Mouse (Mus musculus): ENCODE results near the gene Rhov. TPM values are rescaled to one million over a fixed set of nuclear protein-coding genes. Genes with fewer than 3 reads are reported as not detected.

The Rhov gene
- total RNA-seq (2014; rRNA removed; ENCODE audit: low replicate concordance) (3.4 TPM in 1 of 2 replicates, not detected in the other), polyA plus RNA-seq (2015; fragmentation: Nextera tagmentation; extraction: Ambion mirVana) (0.19 TPM in 1 of 2 replicates, not detected in the other)

GRCm38 (mm10) chr2:119270643-119271331 lies at the start of gene Rhov:
Gene Rhov (minus strand): TSS chr2:119271272.
- WGBS = 2% methylated on average over 48 of the region's 49 CpGs
- Histone ChIP-seq H3K4me2 (ENCODE audit: low read depth, low read length) (peak within 1 kb of the TSS; percentile 96), H3K4me1 (ENCODE audit: control insufficient read depth, insufficient read depth) (peaks cover 6% of the 10 kb centered on the region; the same call in 1 of the 2 replicates), H3K9me3 (replicated peaks; ENCODE audit: control insufficient read depth, low read length) (no peaks in the 10 kb centered on the region), H3K4me3 (ENCODE audit: low read depth, low read length) (peak within 1 kb of the TSS; percentile 60), H3K9ac (replicated peaks; ENCODE audit: low read depth, low read length) (peak within 1 kb of the TSS; percentile 57; the same call in 1 of the 2 replicates), H3K36me3 (replicated peaks; ENCODE audit: control insufficient read depth, insufficient read depth, low read length) (no peaks in the 10 kb centered on the region), H3K27me3 (ENCODE audit: control insufficient read depth, insufficient read depth, low read length) (peaks cover 20% of the 10 kb centered on the region; the same call in 1 of the 2 replicates), H3K27ac (ENCODE audit: low read depth) (no peak within 1 kb of the TSS)
- TF ChIP-seq CTCF (IDR thresholded peaks at IDR 0.05; ENCODE audit: low read depth) (0 out of 2 replicates have a peak, but pooled peaks have one; percentile 7), EP300 (IDR thresholded peaks at IDR 0.05; ENCODE audit: low read depth) (no peak)
- peak; percentile 30 for DNase-seq (ENCODE audit: low spot score)
- ATAC-seq (ENCODE audit: insufficient read depth, low read depth) = peak; percentile 67

GRCm38 (mm10) chr2:119320571-119320970 lies 49.5 kb upstream of the Rhov start:
- peaks cover 27% of the 10 kb centered on the region; the same call in 1 of the 2 replicates for H3K4me1 ChIP-seq (ENCODE audit: control insufficient read depth, insufficient read depth)
- 0 out of 2 replicates have a peak, but pooled peaks have one; percentile 8 for ATAC-seq (ENCODE audit: insufficient read depth, low read depth)
- H3K36me3 ChIP-seq (replicated peaks; ENCODE audit: control insufficient read depth, insufficient read depth, low read length) = no peaks in the 10 kb centered on the region
- H3K4me3 ChIP-seq (ENCODE audit: low read depth, low read length) = no peak overlapping the region
- H3K9ac ChIP-seq (replicated peaks; ENCODE audit: low read depth, low read length) = no peak overlapping the region
- TF ChIP-seq EP300 (IDR thresholded peaks at IDR 0.05; ENCODE audit: low read depth) = no peak
- 27% methylated on average over 8 of the region's 8 CpGs for WGBS
- no peak overlapping the region for H3K4me2 ChIP-seq (ENCODE audit: low read depth, low read length)
- no peak for DNase-seq (ENCODE audit: low spot score)
- peaks cover 45% of the 10 kb centered on the region for H3K27me3 ChIP-seq (ENCODE audit: control insufficient read depth, insufficient read depth, low read length)
- no peaks in the 10 kb centered on the region for H3K9me3 ChIP-seq (replicated peaks; ENCODE audit: control insufficient read depth, low read length)
- H3K27ac ChIP-seq (ENCODE audit: low read depth) = peak overlapping the region; percentile 2; the same call in 1 of the 2 replicates

- H3K4me3 ChIP-seq (ENCODE audit: low read depth, low read length) = no peak overlapping the region
- TF ChIP-seq CTCF (IDR thresholded peaks at IDR 0.05; ENCODE audit: low read depth) (no peak), EP300 (IDR thresholded peaks at IDR 0.05; ENCODE audit: low read depth) (no peak)
- ATAC-seq (ENCODE audit: insufficient read depth, low read depth) = no peak
- H3K9ac ChIP-seq (replicated peaks; ENCODE audit: low read depth, low read length) = no peak overlapping the region
- H3K9me3 ChIP-seq (replicated peaks; ENCODE audit: control insufficient read depth, low read length) = no peaks in the 10 kb centered on the region
- H3K27me3 ChIP-seq (ENCODE audit: control insufficient read depth, insufficient read depth, low read length) = peaks cover 22% of the 10 kb centered on the region
- peaks cover 18% of the 10 kb centered on the region; the same call in 1 of the 2 replicates for H3K4me1 ChIP-seq (ENCODE audit: control insufficient read depth, insufficient read depth)
- no peak for DNase-seq (ENCODE audit: low spot score)
- H3K27ac ChIP-seq (ENCODE audit: low read depth) = peak overlapping the region; percentile 43; the same call in 1 of the 2 replicates
- no peak overlapping the region for H3K4me2 ChIP-seq (ENCODE audit: low read depth, low read length)
- WGBS = 61% methylated on average over 3 of the region's 3 CpGs
- no peaks in the 10 kb centered on the region for H3K36me3 ChIP-seq (replicated peaks; ENCODE audit: control insufficient read depth, insufficient read depth, low read length)
Measured at GRCm38 (mm10) chr2:119318043-119318710, 47.1 kb upstream of the Rhov start.

- no peak overlapping the region for H3K9ac ChIP-seq (replicated peaks; ENCODE audit: low read depth, low read length)
- H3K27me3 ChIP-seq (ENCODE audit: control insufficient read depth, insufficient read depth, low read length) = no peaks in the 10 kb centered on the region
- ATAC-seq (ENCODE audit: insufficient read depth, low read depth) = peak; percentile 10; the same call in 1 of the 2 replicates
- no peak for DNase-seq (ENCODE audit: low spot score)
- peak overlapping the region; percentile 68 for H3K27ac ChIP-seq (ENCODE audit: low read depth)
- 59% methylated on average over 12 of the region's 12 CpGs for WGBS
- no peak overlapping the region for H3K4me3 ChIP-seq (ENCODE audit: low read depth, low read length)
- H3K4me1 ChIP-seq (ENCODE audit: control insufficient read depth, insufficient read depth) = no peaks in the 10 kb centered on the region
- TF ChIP-seq CTCF (IDR thresholded peaks at IDR 0.05; ENCODE audit: low read depth) (no peak), EP300 (IDR thresholded peaks at IDR 0.05; ENCODE audit: low read depth) (no peak)
- H3K4me2 ChIP-seq (ENCODE audit: low read depth, low read length) = no peak overlapping the region
- H3K36me3 ChIP-seq (replicated peaks; ENCODE audit: control insufficient read depth, insufficient read depth, low read length) = no peaks in the 10 kb centered on the region
- H3K9me3 ChIP-seq (replicated peaks; ENCODE audit: control insufficient read depth, low read length) = no peaks in the 10 kb centered on the region
Measured at GRCm38 (mm10) chr2:119314742-119315310, 43.8 kb upstream of the Rhov start.

GRCm38 (mm10) chr2:119313780-119314479 lies 42.9 kb upstream of the Rhov start:
- no peaks in the 10 kb centered on the region for H3K9me3 ChIP-seq (replicated peaks; ENCODE audit: control insufficient read depth, low read length)
- no peak for TF ChIP-seq EP300 (IDR thresholded peaks at IDR 0.05; ENCODE audit: low read depth)
- no peak for TF ChIP-seq CTCF (IDR thresholded peaks at IDR 0.05; ENCODE audit: low read depth)
- H3K4me3 ChIP-seq (ENCODE audit: low read depth, low read length) = no peak overlapping the region
- no peak overlapping the region for H3K9ac ChIP-seq (replicated peaks; ENCODE audit: low read depth, low read length)
- 38% methylated on average over 10 of the region's 10 CpGs for WGBS
- peak overlapping the region; percentile 68 for H3K27ac ChIP-seq (ENCODE audit: low read depth)
- H3K4me1 ChIP-seq (ENCODE audit: control insufficient read depth, insufficient read depth) = no peaks in the 10 kb centered on the region
- H3K4me2 ChIP-seq (ENCODE audit: low read depth, low read length) = 0 out of 2 replicates have a peak overlapping the region, but pooled peaks have one; percentile 18
- no peaks in the 10 kb centered on the region for H3K36me3 ChIP-seq (replicated peaks; ENCODE audit: control insufficient read depth, insufficient read depth, low read length)
- ATAC-seq (ENCODE audit: insufficient read depth, low read depth) = no peak; the same call in 1 of the 2 replicates
- no peaks in the 10 kb centered on the region for H3K27me3 ChIP-seq (ENCODE audit: control insufficient read depth, insufficient read depth, low read length)
- no peak for DNase-seq (ENCODE audit: low spot score)

All from heart, postnatal 0 days (tissue).